Mouse (Mus musculus): Measurements from ENCODE around the gene Cbx1. TPM values are rescaled to one million over a fixed set of nuclear protein-coding genes. Genes with fewer than 3 reads are reported as not detected.

Gene Cbx1
- polyA plus RNA-seq (2015; fragmentation: Nextera tagmentation; extraction: Ambion mirVana): 48.6 and 50.7 TPM in 2 replicates

DNA sequence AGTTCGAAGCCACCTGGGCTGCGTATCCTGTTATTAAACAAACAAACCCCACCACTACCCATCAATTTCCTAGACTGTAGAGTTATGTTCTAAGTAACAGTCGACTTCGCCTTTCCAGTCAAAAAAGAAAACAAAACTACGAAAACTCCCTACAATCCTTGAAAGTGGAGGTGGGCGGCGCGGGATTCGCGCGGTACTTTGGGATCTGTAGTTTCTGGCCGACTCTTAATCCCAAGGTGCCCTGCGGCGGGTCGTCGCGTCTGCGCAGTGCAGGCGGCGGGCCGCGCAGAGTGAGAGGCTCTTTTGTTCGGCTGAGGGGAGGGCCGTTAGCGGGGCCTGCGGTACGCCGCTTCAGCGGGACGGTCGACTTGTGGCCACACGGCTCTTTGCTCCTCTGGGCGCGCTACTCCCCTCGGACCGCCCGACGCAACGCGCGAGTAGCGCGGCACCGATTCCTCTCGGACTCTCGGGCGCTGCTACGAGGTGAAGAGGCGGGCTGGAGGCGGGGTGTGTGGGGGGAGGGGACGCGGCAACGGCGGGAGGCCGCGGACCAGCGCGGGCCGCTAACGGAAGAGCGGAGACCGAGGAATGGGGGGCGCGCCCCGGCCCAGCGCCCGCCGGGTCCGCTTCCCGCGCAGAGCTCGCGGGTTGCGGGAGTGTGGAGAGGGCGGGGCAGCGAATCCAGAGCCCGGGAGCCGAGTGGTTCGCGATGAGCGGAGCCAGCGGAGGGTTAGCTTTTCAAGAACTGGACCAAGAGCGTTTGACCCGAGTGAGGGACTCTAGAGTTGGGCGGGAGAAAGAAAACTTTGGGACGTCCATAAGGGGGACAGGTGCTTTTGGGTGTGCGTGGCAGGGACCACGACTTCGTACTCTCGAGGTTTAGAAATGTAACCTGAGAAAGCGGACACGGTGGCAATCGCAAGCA, at the start of gene Cbx1:
TSS of gene Cbx1 (plus strand) at position 257 of the 925 bp plus-strand sequence.

DNA sequence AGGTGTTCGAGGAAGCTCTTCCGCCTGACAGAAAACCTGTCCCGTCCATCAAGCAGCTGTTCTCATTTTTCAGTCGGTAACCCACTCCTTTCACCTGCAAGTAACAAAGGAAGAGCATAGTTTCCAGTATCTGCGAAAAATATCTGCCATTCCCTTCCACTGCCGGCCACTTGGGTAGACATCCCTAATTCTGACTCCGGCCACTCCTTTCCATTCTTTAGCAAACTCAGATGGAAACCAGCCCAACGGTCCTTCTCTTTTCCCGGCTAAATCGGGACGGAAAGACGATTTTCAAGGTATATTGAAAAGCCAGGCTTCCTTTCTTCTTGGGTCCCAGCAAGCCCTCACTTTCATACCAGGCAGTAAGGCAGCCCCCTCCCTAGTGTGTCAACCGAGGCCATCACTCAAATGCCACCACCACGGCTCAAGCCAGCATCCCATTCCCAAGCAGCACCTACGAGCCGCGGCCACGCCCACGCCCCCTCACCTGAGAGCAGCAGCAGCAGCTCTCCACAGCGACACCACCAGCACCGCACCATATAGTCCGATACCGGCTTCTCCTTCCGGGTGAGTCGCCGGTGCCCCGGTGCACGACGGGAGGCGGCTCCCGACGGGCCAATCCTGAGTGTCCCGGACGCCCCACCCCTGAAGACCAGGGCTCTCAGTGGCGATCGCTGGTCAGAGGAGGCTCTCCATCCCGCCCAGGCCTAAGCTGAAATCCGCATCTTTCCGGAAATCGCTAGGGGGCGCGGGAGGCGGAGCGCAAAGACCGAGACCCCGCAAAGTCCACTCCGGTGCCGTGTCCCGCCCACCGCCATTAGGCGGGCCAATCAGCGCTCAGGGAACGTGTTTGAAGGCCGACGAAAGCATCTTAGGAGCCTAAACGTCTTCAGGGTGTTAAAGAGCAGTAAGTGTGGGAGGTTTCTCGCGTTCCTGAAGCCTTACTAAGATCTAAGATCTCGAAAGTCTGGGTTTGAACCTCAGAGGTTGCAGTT, 11.7 kb upstream of the Cbx1 start, which contains the start of gene Snx11:
TSS of gene Snx11 (minus strand) at position 592 of the 995 bp plus-strand sequence.

DNA sequence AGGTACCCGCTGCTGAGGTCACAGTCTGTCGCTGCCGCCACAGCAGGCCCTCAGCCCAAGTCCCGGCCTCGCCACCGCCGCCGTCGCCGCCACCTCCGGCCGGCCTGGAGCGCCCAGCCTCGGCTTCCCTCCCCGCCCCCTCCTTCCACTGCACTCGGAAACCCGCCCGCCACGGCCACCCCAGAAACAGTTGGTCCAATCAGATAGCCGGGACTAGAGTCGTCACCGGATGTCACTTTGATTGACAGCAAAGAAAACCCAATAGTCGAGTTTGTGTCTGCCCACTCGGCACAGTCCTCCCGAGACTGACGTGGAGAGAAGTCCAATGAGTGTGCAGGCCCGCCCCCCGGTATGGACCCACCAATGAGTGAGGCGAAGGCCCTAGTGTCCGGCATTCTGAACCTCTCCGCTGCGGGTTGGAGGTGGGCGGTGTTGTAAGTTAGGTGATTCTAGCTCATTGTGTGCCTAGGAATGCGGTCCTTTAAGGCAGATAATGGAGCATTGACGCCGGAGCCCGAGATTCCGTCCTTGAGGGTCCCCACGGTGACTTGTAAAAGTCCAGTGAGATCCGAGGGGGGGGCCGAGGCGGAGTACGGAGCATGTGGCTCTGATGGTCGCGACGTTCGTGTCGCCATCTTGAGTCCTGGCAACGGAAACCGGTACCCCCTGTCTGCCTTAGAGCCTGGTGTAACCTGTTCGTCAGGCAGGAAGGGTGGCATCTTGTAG, 41.0 kb downstream of the Cbx1 start, which contains the start of gene Nfe2l1:
TSS of gene Nfe2l1 (minus strand) at position 156 of the 726 bp plus-strand sequence.

GRCm38 (mm10) chr11:96849681-96850467, 60.9 kb downstream of the Cbx1 start, which contains the start of gene Copz2:
Gene Copz2 (plus strand): TSS chr11:96849870.

MicroRNAs encoded within 50 kb of the gene (microRNA counts, 519-probe panel; counts per million panel counts)
- 7,737 counts per million, percentile 74 among the panel's probes with 10 or more counts for microRNA mmu-miR-152

Other genes with a start within 250 kb of the Cbx1 start
- 12.6 and 14.4 TPM in 2 replicates for gene Snx11, start 11.6 kb upstream of the Cbx1 start, polyA plus RNA-seq (2015; fragmentation: Nextera tagmentation; extraction: Ambion mirVana)
- 18.3 and 22.8 TPM in 2 replicates for gene Nfe2l1, start 40.8 kb downstream of the Cbx1 start, polyA plus RNA-seq (2015; fragmentation: Nextera tagmentation; extraction: Ambion mirVana)
- gene Copz2, start 60.7 kb downstream of the Cbx1 start, polyA plus RNA-seq (2015; fragmentation: Nextera tagmentation; extraction: Ambion mirVana): 33.8 and 42.6 TPM in 2 replicates
- gene Cdk5rap3, start 127.4 kb downstream of the Cbx1 start, polyA plus RNA-seq (2015; fragmentation: Nextera tagmentation; extraction: Ambion mirVana): 44.2 and 45.6 TPM in 2 replicates
- 3.2 and 4.4 TPM in 2 replicates for gene Prr15l, start 139.0 kb downstream of the Cbx1 start, polyA plus RNA-seq (2015; fragmentation: Nextera tagmentation; extraction: Ambion mirVana)
- gene Pnpo, start 154.9 kb downstream of the Cbx1 start, polyA plus RNA-seq (2015; fragmentation: Nextera tagmentation; extraction: Ambion mirVana): 410 and 492 TPM in 2 replicates
- gene Sp2, start 193.8 kb downstream of the Cbx1 start, polyA plus RNA-seq (2015; fragmentation: Nextera tagmentation; extraction: Ambion mirVana): 14.4 and 14.5 TPM in 2 replicates
- gene Sp6, start 224.3 kb downstream of the Cbx1 start, polyA plus RNA-seq (2015; fragmentation: Nextera tagmentation; extraction: Ambion mirVana): 0.11 TPM in 1 of 2 replicates, not detected in the other
- 6.8 and 8.7 TPM in 2 replicates for gene Scrn2, start 240.8 kb downstream of the Cbx1 start, polyA plus RNA-seq (2015; fragmentation: Nextera tagmentation; extraction: Ambion mirVana)